Mouse (Mus musculus): ENCODE measurements at regions not wholly inside any gene's neighbourhood (a gene's known extent, or its start where the extent isn't known, plus 50 kb on each side); places are given as distances from the start of the nearest gene placed in this dataset.

- no peak for DNase-seq (ENCODE audit: low spot score in 2 of 2)
Measured at GRCm38 (mm10) chr5:97656167-97656924, 199.5 kb upstream of the Gk2 start.

GRCm38 (mm10) chr5:97655266-97655665 lies 198.4 kb upstream of the Gk2 start:
- no peak for DNase-seq (ENCODE audit: low spot score in 2 of 2)

GRCm38 (mm10) chr5:97654414-97654813 lies 197.6 kb upstream of the Gk2 start:
- DNase-seq (ENCODE audit: low spot score in 2 of 2): no peak

GRCm38 (mm10) chr5:97642251-97642650 lies 185.4 kb upstream of the Gk2 start:
- no peak for DNase-seq (ENCODE audit: low spot score in 2 of 2)

GRCm38 (mm10) chr5:97641646-97642045 lies 184.8 kb upstream of the Gk2 start:
- DNase-seq (ENCODE audit: low spot score in 2 of 2): no peak

GRCm38 (mm10) chr5:97636357-97636756 lies 179.5 kb upstream of the Gk2 start:
- no peak for DNase-seq (ENCODE audit: low spot score in 2 of 2)

GRCm38 (mm10) chr5:97633766-97634165 lies 176.9 kb upstream of the Gk2 start:
- DNase-seq (ENCODE audit: low spot score in 2 of 2): no peak

GRCm38 (mm10) chr5:97632791-97633190 lies 176.0 kb upstream of the Gk2 start:
- DNase-seq (ENCODE audit: low spot score in 2 of 2): no peak

GRCm38 (mm10) chr5:97625200-97625599 lies 168.4 kb upstream of the Gk2 start:
- no peak for DNase-seq (ENCODE audit: low spot score in 2 of 2)

- DNase-seq (ENCODE audit: low spot score in 2 of 2): no peak
Measured at GRCm38 (mm10) chr5:97619890-97620289, 163.1 kb upstream of the Gk2 start.

GRCm38 (mm10) chr5:97618411-97618810 lies 161.6 kb upstream of the Gk2 start:
- no peak for DNase-seq (ENCODE audit: low spot score in 2 of 2)

GRCm38 (mm10) chr5:97602176-97602575 lies 145.4 kb upstream of the Gk2 start:
- DNase-seq (ENCODE audit: low spot score in 2 of 2): no peak

- no peak for DNase-seq (ENCODE audit: low spot score in 2 of 2)
Measured at GRCm38 (mm10) chr5:97601384-97601783, 144.6 kb upstream of the Gk2 start.

- DNase-seq (ENCODE audit: low spot score in 2 of 2): no peak
Measured at GRCm38 (mm10) chr5:97598741-97599140, 141.9 kb upstream of the Gk2 start.

GRCm38 (mm10) chr5:97595916-97596315 lies 139.1 kb upstream of the Gk2 start:
- no peak for DNase-seq (ENCODE audit: low spot score in 2 of 2)

GRCm38 (mm10) chr5:97594081-97594480 lies 137.3 kb upstream of the Gk2 start:
- no peak for DNase-seq (ENCODE audit: low spot score in 2 of 2)

GRCm38 (mm10) chr5:97582509-97582908 lies 125.7 kb upstream of the Gk2 start:
- DNase-seq (ENCODE audit: low spot score in 2 of 2): no peak

- no peak for DNase-seq (ENCODE audit: low spot score in 2 of 2)
Measured at GRCm38 (mm10) chr5:97565486-97565885, 108.7 kb upstream of the Gk2 start.

- DNase-seq (ENCODE audit: low spot score in 2 of 2): no peak
Measured at GRCm38 (mm10) chr5:97563724-97564123, 106.9 kb upstream of the Gk2 start.

GRCm38 (mm10) chr5:97554274-97554673 lies 97.5 kb upstream of the Gk2 start:
- DNase-seq (ENCODE audit: low spot score in 2 of 2): no peak

GRCm38 (mm10) chr5:97553122-97553521 lies 96.3 kb upstream of the Gk2 start:
- DNase-seq (ENCODE audit: low spot score in 2 of 2): peak; percentile 4 to 37

GRCm38 (mm10) chr5:97537492-97538257 lies 80.9 kb upstream of the Gk2 start:
- DNase-seq (ENCODE audit: low spot score in 2 of 2): no peak

GRCm38 (mm10) chr5:97533733-97534132 lies 76.9 kb upstream of the Gk2 start:
- no peak for DNase-seq (ENCODE audit: low spot score in 2 of 2)
